Mouse (Mus musculus): ENCODE data around the gene Gm49395.

- no peak for TF ChIP-seq POLR2A (IDR thresholded peaks at IDR 0.05; ENCODE audit: low read depth, low read length)
- TF ChIP-seq CTCF (IDR thresholded peaks at IDR 0.05; ENCODE audit: borderline replicate concordance, insufficient read depth, low read length), result no peak
Measured at GRCm38 (mm10) chr13:115098227-115098626, 3.5 kb downstream of the Gm49395 start.

All from embryonic fibroblast, embryonic 13.5 days (primary cell).